Mouse (Mus musculus) lung, embryonic 16.5 days (tissue): Measurements from ENCODE around the gene Zswim5. TPM values are rescaled to one million over a fixed set of nuclear protein-coding genes. Genes with fewer than 3 reads are reported as not detected.

Source experiments
- polyA plus RNA-seq: library from polyadenylated mRNA; unstranded; fragments of >200 nt; fragmentation: Nextera tagmentation; extraction: Ambion mirVana; gene quantifications from 2 replicates; pipeline ENCODE4 v1.2.1, GENCODE M21; 2015

The Zswim5 gene
- polyA plus RNA-seq, 1 experiment from 2014 or later = 0.40 TPM

Other genes with a start within 250 kb of the Zswim5 start
- gene Nasp, start 249.4 kb upstream of the Zswim5 start, polyA plus RNA-seq = 101 and 111 TPM in 2 replicates
- gene Akr1a1, start 225.7 kb upstream of the Zswim5 start, polyA plus RNA-seq = 817 and 840 TPM in 2 replicates
- 1,438 and 1,494 TPM in 2 replicates for gene Prdx1, start 191.8 kb upstream of the Zswim5 start, polyA plus RNA-seq
- 21.5 and 23.5 TPM in 2 replicates for gene Mmachc, start 169.0 kb upstream of the Zswim5 start, polyA plus RNA-seq
- 29.4 and 35.2 TPM in 2 replicates for gene Ccdc163, start 168.9 kb upstream of the Zswim5 start, polyA plus RNA-seq
- gene Tesk2, start 156.4 kb upstream of the Zswim5 start, polyA plus RNA-seq = 8.2 and 8.3 TPM in 2 replicates
- gene Toe1, start 69.7 kb upstream of the Zswim5 start, polyA plus RNA-seq = 35.2 and 36.5 TPM in 2 replicates
- gene Mutyh, start 69.7 kb upstream of the Zswim5 start, polyA plus RNA-seq = 17.0 and 17.7 TPM in 2 replicates
- gene Hpdl, start 55.7 kb upstream of the Zswim5 start, polyA plus RNA-seq = 0.40 and 0.49 TPM in 2 replicates
- gene Urod, start 117.0 kb downstream of the Zswim5 start, polyA plus RNA-seq = 102 and 107 TPM in 2 replicates
- gene Hectd3, start 117.9 kb downstream of the Zswim5 start, polyA plus RNA-seq = 8.0 and 9.0 TPM in 2 replicates
- gene Eif2b3, start 142.0 kb downstream of the Zswim5 start, polyA plus RNA-seq = 27.8 and 29.7 TPM in 2 replicates
- gene Ptch2, start 218.7 kb downstream of the Zswim5 start, polyA plus RNA-seq = 5.3 and 5.7 TPM in 2 replicates
- 4.5 and 4.9 TPM in 2 replicates for gene Btbd19, start 248.3 kb downstream of the Zswim5 start, polyA plus RNA-seq
- 3.6 and 5.1 TPM in 2 replicates for gene Tctex1d4, start 249.4 kb downstream of the Zswim5 start, polyA plus RNA-seq